Comparison of ENCODE assay signal across 8 mouse cellular contexts in the genomic region with DNA sequence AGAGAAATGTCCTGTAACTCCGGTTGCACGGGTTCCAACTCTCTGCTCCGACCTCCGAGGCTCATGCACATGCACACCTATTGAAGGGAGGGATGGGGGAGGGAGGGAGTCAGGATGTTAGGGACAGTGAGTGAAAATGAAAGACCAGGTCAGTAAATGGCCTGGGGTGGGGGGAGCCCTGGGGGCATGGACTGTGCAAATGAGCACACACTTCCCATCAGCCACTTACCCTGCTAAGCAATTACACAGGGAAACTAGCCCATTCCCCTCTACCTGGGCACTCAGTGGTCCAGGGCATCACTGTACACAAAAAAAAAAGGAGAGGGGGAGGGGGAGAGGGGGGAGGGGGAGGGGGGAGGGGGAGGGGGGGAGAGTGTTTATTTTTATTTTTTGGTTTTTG. TPM values are rescaled to one million over a fixed set of nuclear protein-coding genes. Genes with fewer than 3 reads are reported as not detected.
DNase-seq lines count a peak whose midpoint lies in the region; ATAC-seq lines count a peak whose summit lies in the region.

No protein-coding gene starts in this region.

- H3K9ac ChIP-seq in kidney, embryonic 14.5 days (ENCODE audit: low read depth, low read length) = no peak overlapping the region
- no peak overlapping the region for H3K9ac ChIP-seq in embryonic facial prominence, embryonic 12.5 days
- H3K9ac ChIP-seq in hindbrain, embryonic 15.5 days = no peak overlapping the region
- H3K9ac ChIP-seq in midbrain, embryonic 14.5 days (replicated peaks; ENCODE audit: low read length) = no peak overlapping the region

- no peaks in the 10 kb centered on the region for H3K27me3 ChIP-seq in kidney, embryonic 14.5 days (ENCODE audit: control insufficient read depth, insufficient read depth, low read length)
- H3K27me3 ChIP-seq in embryonic facial prominence, embryonic 12.5 days = no peaks in the 10 kb centered on the region
- H3K27me3 ChIP-seq in hindbrain, embryonic 15.5 days = no peaks in the 10 kb centered on the region
- H3K27me3 ChIP-seq in midbrain, embryonic 14.5 days (ENCODE audit: control insufficient read depth, insufficient read depth, low read length) = no peaks in the 10 kb centered on the region

- H3K9me3 ChIP-seq in kidney, embryonic 14.5 days (ENCODE audit: control insufficient read depth, low read length) = no peaks in the 10 kb centered on the region
- H3K9me3 ChIP-seq in embryonic facial prominence, embryonic 12.5 days = no peaks in the 10 kb centered on the region
- no peaks in the 10 kb centered on the region for H3K9me3 ChIP-seq in hindbrain, embryonic 15.5 days
- no peaks in the 10 kb centered on the region for H3K9me3 ChIP-seq in midbrain, embryonic 14.5 days (ENCODE audit: control insufficient read depth, low read length)

- 93% methylated on average over 4 of the region's 4 CpGs for WGBS in kidney, embryonic 14.5 days
- WGBS in embryonic facial prominence, embryonic 12.5 days = 94% methylated on average over 4 of the region's 4 CpGs
- 88% methylated on average over 4 of the region's 4 CpGs for WGBS in hindbrain, embryonic 15.5 days
- whole genome bisulfite sequencing in midbrain, embryonic 14.5 days = 90% methylated on average over 4 of the region's 4 CpGs

- peaks cover 5% of the 10 kb centered on the region for H3K4me1 ChIP-seq in kidney, embryonic 14.5 days (ENCODE audit: control insufficient read depth, insufficient read depth, low read length)
- H3K4me1 ChIP-seq in embryonic facial prominence, embryonic 12.5 days = 0 out of 2 replicates have a peak, but pooled peaks cover 4% of the 10 kb centered on the region
- H3K4me1 ChIP-seq in hindbrain, embryonic 15.5 days (replicated peaks) = no peaks in the 10 kb centered on the region
- 0 out of 2 replicates have a peak, but pooled peaks cover 3% of the 10 kb centered on the region for H3K4me1 ChIP-seq in midbrain, embryonic 14.5 days (ENCODE audit: control insufficient read depth, insufficient read depth, low read length)

- no peak overlapping the region for H3K27ac ChIP-seq in kidney, embryonic 14.5 days (ENCODE audit: low read depth, low read length)
- no peak overlapping the region for H3K27ac ChIP-seq in embryonic facial prominence, embryonic 12.5 days
- H3K27ac ChIP-seq in hindbrain, embryonic 15.5 days (replicated peaks) = no peak overlapping the region
- H3K27ac ChIP-seq in midbrain, embryonic 14.5 days (replicated peaks; ENCODE audit: low read depth, low read length) = no peak overlapping the region

- DNase-seq in kidney, adult 18-20 months = no peak
- DNase-seq in midbrain, embryonic 14.5 days = no peak
- DNase-seq in urinary bladder, adult 2 months (ENCODE audit: low spot score) = no peak
- DNase-seq in cerebellum, adult 11-12 months = no peak
- DNase-seq in frontal cortex, postnatal 25 days (ENCODE audit: low spot score in 2 of 2) = no peak

- no peaks in the 10 kb centered on the region for H3K36me3 ChIP-seq in kidney, embryonic 14.5 days (ENCODE audit: control insufficient read depth, insufficient read depth, low read length)
- H3K36me3 ChIP-seq in embryonic facial prominence, embryonic 12.5 days = no peaks in the 10 kb centered on the region
- H3K36me3 ChIP-seq in hindbrain, embryonic 15.5 days = no peaks in the 10 kb centered on the region
- no peaks in the 10 kb centered on the region for H3K36me3 ChIP-seq in midbrain, embryonic 14.5 days (ENCODE audit: control insufficient read depth, insufficient read depth, low read length)

- peak overlapping the region; percentile 76 for H3K4me2 ChIP-seq in kidney, embryonic 14.5 days (replicated peaks; ENCODE audit: low read depth, low read length)
- peak overlapping the region; percentile 57 for H3K4me2 ChIP-seq in embryonic facial prominence, embryonic 12.5 days (replicated peaks)
- H3K4me2 ChIP-seq in hindbrain, embryonic 15.5 days = peak overlapping the region; percentile 64; the same call in 1 of the 2 replicates
- H3K4me2 ChIP-seq in midbrain, embryonic 14.5 days (ENCODE audit: low read length) = peak overlapping the region; percentile 50; the same call in 1 of the 2 replicates

- peak; percentile 48; the same call in 1 of the 2 replicates for ATAC-seq in kidney, embryonic 14.5 days (ENCODE audit: low FRiP score, low TSS enrichment)
- no peak for ATAC-seq in embryonic facial prominence, embryonic 12.5 days (ENCODE audit: insufficient number of reproducible peaks, insufficient read depth, low FRiP score, low TSS enrichment)
- no peak for ATAC-seq in hindbrain, embryonic 15.5 days (ENCODE audit: low FRiP score, low read depth)
- no peak for ATAC-seq in midbrain, embryonic 14.5 days (ENCODE audit: low FRiP score, low TSS enrichment)

- peak overlapping the region; percentile 51 for H3K4me3 ChIP-seq in kidney, embryonic 14.5 days (ENCODE audit: low read length)
- peak overlapping the region; percentile 46 for H3K4me3 ChIP-seq in embryonic facial prominence, embryonic 12.5 days
- no peak overlapping the region for H3K4me3 ChIP-seq in hindbrain, embryonic 15.5 days
- no peak overlapping the region for H3K4me3 ChIP-seq in midbrain, embryonic 14.5 days (replicated peaks; ENCODE audit: low read depth, low read length)

RNA-seq across cellular contexts. Expression of a gene that starts 0.7 kb away (rescaled TPM):
- 3.3 and 4.2 TPM in 2 replicates for polyA plus RNA-seq in kidney, embryonic 14.5 days (2014; fragmentation: Nextera tagmentation; extraction: Ambion mirVana)
- polyA plus RNA-seq in embryonic facial prominence, embryonic 12.5 days (2016; fragmentation: Nextera tagmentation; extraction: Ambion mirVana) = 2.7 and 2.9 TPM in 2 replicates
- 2.2 and 3.3 TPM in 2 replicates for polyA plus RNA-seq in hindbrain, embryonic 15.5 days (2015; fragmentation: Nextera tagmentation; extraction: Ambion mirVana)
- polyA plus RNA-seq in midbrain, embryonic 14.5 days (2014; fragmentation: Nextera tagmentation; extraction: Ambion mirVana) = 0.46 and 3.2 TPM in 2 replicates
- polyA plus RNA-seq in urinary bladder, adult 2 months (2012; rRNA removed) = 23.8 and 57.1 TPM in 2 replicates

RNA-seq across cellular contexts. Expression of a gene that starts 0.8 kb away (rescaled TPM):
- polyA plus RNA-seq in kidney, embryonic 14.5 days (2014; fragmentation: Nextera tagmentation; extraction: Ambion mirVana) = 0.84 and 1.9 TPM in 2 replicates
- polyA plus RNA-seq in embryonic facial prominence, embryonic 12.5 days (2016; fragmentation: Nextera tagmentation; extraction: Ambion mirVana) = 0.56 and 1.2 TPM in 2 replicates
- 1.3 and 1.8 TPM in 2 replicates for polyA plus RNA-seq in hindbrain, embryonic 15.5 days (2015; fragmentation: Nextera tagmentation; extraction: Ambion mirVana)
- 0.43 and 1.3 TPM in 2 replicates for polyA plus RNA-seq in midbrain, embryonic 14.5 days (2014; fragmentation: Nextera tagmentation; extraction: Ambion mirVana)
- polyA plus RNA-seq in urinary bladder, adult 2 months (2012; rRNA removed) = 22.1 and 54.2 TPM in 2 replicates

RNA-seq across cellular contexts. Expression of a gene that starts 27.2 kb away (rescaled TPM):
- polyA plus RNA-seq in kidney, embryonic 14.5 days (2014; fragmentation: Nextera tagmentation; extraction: Ambion mirVana) = 137 and 186 TPM in 2 replicates
- polyA plus RNA-seq in embryonic facial prominence, embryonic 12.5 days (2016; fragmentation: Nextera tagmentation; extraction: Ambion mirVana) = 125 and 126 TPM in 2 replicates
- 90.5 and 93.9 TPM in 2 replicates for polyA plus RNA-seq in hindbrain, embryonic 15.5 days (2015; fragmentation: Nextera tagmentation; extraction: Ambion mirVana)
- polyA plus RNA-seq in midbrain, embryonic 14.5 days (2014; fragmentation: Nextera tagmentation; extraction: Ambion mirVana) = 101 and 102 TPM in 2 replicates
- polyA plus RNA-seq in urinary bladder, adult 2 months (2012; rRNA removed) = 50.3 and 66.3 TPM in 2 replicates

RNA-seq across cellular contexts. Expression of a gene that starts 30.3 kb away (rescaled TPM):
- 27.1 and 35.7 TPM in 2 replicates for polyA plus RNA-seq in kidney, embryonic 14.5 days (2014; fragmentation: Nextera tagmentation; extraction: Ambion mirVana)
- polyA plus RNA-seq in embryonic facial prominence, embryonic 12.5 days (2016; fragmentation: Nextera tagmentation; extraction: Ambion mirVana) = 25.6 and 29.8 TPM in 2 replicates
- polyA plus RNA-seq in hindbrain, embryonic 15.5 days (2015; fragmentation: Nextera tagmentation; extraction: Ambion mirVana) = 13.2 and 17.0 TPM in 2 replicates
- polyA plus RNA-seq in midbrain, embryonic 14.5 days (2014; fragmentation: Nextera tagmentation; extraction: Ambion mirVana) = 14.1 and 15.7 TPM in 2 replicates
- 6.6 and 7.1 TPM in 2 replicates for polyA plus RNA-seq in urinary bladder, adult 2 months (2012; rRNA removed)

Comparison
In these comparisons a context has a peak if more than half of its experiments do, and no peak if none do; other contexts are left out.
1. H3K4me3 ChIP-seq: peak in kidney, embryonic 14.5 days (single experiment) and embryonic facial prominence, embryonic 12.5 days (single experiment); none in hindbrain, embryonic 15.5 days (single experiment) and midbrain, embryonic 14.5 days (single experiment).
2. Peak in every context shown above with its lines, with median percentiles within 50 percentile points of each other: H3K4me2 ChIP-seq.